Mouse (Mus musculus) embryonic fibroblast, embryonic 13.5 days (primary cell): ENCODE measurements around the gene Baz2a. TPM values are rescaled to one million over a fixed set of nuclear protein-coding genes. Genes with fewer than 3 reads are reported as not detected.
A peak's percentile ranks its signal among the peaks of the same experiment; 100 is the strongest.
"Not testable (repeated sequence)": the region's sequence is repeated elsewhere in the genome, so short reads cannot be mapped to it uniquely, and the experiment has no call there.

Experiments used
- H3K27ac ChIP-seq: 2 replicates; pipeline ENCODE4 v1.5.1; 2012; ENCODE audit warnings: low read length, control low read depth, inconsistent platforms; ENCODE audit not compliant: insufficient read depth
- H3K4me1 ChIP-seq: 2 replicates; pipeline ENCODE4 v1.6.1; 2011; ENCODE audit warnings: low read length; ENCODE audit not compliant: control insufficient read depth, insufficient read depth
- H3K4me3 ChIP-seq: 2 replicates; pipeline ENCODE4 v1.5.1; 2011; ENCODE audit warnings: mild to moderate bottlenecking, control low read depth, low read length; ENCODE audit not compliant: insufficient read depth
- CTCF ChIP-seq: IDR thresholded peaks from 2 replicates; pipeline ENCODE4 v1.5.1; 2011; ENCODE audit warnings: mild to moderate bottlenecking, control low read depth, low read length, moderate library complexity, borderline replicate concordance; ENCODE audit not compliant: insufficient read depth
- POLR2A ChIP-seq: IDR thresholded peaks from 2 replicates; pipeline ENCODE4 v1.6.1; 2011; ENCODE audit warnings: low read depth, mild to moderate bottlenecking, control low read depth, low read length, moderate library complexity
- polyA plus RNA-seq: library from polyadenylated mRNA; stranded (reverse); fragments of >200 nt; gene quantifications from 2 replicates; pipeline ENCODE4 v1.2.4, GENCODE M21; 2011; ENCODE audit warnings: low read depth; ENCODE audit not compliant: missing spikeins, insufficient read length

The Baz2a gene
- polyA plus RNA-seq, 1 experiment = 32.4 TPM

DNA sequence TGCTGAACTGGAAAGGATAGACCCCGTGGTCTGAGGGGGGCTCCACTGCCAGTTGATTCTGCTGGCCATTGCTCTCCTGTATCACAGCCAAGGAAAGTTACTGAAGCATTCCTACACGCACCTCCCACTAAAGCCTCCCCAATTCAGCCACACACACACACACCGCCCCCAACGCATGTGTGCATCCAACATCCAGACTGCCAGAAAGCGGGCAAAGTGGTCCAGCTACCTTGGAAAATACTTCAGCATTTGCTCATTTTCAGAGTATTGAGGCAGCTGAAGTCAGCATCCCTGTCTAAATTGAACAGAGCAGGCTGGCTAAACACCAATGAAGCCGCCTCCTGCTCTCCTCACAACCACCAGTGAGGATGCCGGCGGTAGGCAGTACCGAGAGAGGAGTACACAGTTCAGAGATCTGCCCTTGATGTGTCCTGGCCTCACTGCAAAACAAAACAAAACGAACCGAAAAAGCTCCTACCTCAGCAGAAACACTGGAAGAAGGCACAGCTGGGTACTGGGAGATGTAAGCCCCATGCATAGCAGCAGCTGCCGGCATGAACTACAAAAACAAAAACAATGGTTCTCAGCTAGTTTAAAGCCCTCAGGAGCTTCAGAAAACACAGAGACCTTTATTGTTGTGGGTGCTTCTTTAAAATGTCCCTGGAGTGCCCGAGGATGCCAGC, 42.4 kb downstream of the Baz2a start:
- H3K4me3 ChIP-seq = no peak overlapping the region
- TF ChIP-seq POLR2A (no peak), CTCF (no peak)
- H3K27ac ChIP-seq = no peak overlapping the region
- no peaks in the 10 kb centered on the region for H3K4me1 ChIP-seq

DNA sequence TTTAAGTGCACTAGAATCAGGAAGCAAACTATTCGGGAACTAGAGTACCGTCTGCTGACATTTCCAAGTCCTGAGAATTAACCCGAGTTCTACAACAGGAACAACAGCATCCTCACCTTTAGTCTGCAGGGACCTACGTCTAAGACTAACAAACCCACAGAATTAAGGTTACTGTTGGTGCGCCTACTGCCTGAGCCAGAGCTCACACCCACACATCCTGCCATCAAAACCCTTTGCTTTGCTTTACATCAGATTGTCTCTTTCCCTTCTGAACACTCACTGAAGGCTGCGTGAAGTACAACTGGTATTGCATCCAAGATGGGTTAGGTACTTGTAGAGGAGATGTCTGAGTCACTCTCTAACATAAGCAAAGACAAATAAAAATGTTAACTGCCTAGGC, 44.0 kb downstream of the Baz2a start:
- H3K4me1 ChIP-seq = no peaks in the 10 kb centered on the region
- TF ChIP-seq POLR2A (no peak), CTCF (no peak)
- no peak overlapping the region for H3K4me3 ChIP-seq
- H3K27ac ChIP-seq = no peak overlapping the region

DNA sequence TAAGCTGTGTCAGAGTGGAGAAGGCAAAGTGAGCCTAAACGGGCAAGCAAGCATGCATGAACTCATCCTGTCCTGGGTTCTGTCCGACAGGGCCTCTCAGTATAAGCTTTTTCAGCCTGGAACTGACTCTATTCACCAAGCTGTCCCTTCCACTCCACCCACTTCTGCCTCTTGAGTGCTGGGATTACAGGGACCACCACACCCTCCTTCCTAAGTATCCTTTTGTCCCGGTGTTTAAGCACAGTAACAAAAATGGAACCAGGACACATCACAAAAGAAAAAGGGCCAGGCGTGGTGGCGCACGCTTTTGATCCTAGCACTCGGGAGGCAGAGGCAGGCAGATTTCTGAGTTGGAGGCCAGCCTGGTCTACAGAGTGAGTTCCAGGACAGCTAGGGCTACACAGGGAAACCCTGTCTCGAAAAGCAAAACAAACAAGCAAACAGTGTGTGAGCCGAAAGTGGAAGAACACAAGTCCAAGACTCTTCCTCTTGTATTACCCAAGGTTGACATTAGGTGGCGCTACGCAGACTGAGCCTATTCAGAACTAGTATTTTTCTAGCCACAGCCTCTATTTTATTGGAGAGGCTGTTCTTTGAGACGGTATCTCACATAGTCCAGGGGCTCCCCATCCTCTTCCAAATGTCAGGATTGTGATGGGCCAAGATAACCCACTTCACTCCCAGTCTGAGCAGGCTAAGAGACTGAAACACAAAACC, 49.0 kb downstream of the Baz2a start:
- Histone ChIP-seq H3K4me3 (no peak overlapping the region), H3K27ac (no peak overlapping the region)
- no peak for TF ChIP-seq POLR2A
- no peak for TF ChIP-seq CTCF

DNA sequence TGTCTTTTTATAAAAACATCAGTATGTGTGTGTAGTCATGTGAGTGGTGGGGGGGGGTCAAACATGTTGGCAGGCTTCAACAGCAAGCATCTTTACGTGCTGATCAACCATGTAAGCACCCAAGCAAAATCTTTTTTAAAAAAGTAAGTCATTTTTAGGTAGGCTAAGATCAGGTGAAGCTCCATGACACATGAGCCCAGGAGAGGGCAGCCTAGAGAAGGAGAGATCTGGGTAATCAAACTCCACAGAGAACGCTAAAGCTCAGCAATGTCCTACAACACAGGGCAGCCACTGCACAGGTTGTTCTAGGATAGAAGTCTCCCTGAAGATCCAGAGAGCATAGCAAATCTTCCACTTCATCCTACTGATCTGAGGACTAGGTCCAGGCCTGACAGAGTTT, 50.8 kb downstream of the Baz2a start:
- TF ChIP-seq CTCF (no peak), POLR2A (no peak)
- Histone ChIP-seq H3K4me1 (peaks cover 3% of the 10 kb centered on the region), H3K27ac (no peak overlapping the region), H3K4me3 (no peak overlapping the region)

More for the DNA sequence above, 49.0 kb downstream of the Baz2a start:
- peaks cover 3% of the 10 kb centered on the region for H3K4me1 ChIP-seq

DNA sequence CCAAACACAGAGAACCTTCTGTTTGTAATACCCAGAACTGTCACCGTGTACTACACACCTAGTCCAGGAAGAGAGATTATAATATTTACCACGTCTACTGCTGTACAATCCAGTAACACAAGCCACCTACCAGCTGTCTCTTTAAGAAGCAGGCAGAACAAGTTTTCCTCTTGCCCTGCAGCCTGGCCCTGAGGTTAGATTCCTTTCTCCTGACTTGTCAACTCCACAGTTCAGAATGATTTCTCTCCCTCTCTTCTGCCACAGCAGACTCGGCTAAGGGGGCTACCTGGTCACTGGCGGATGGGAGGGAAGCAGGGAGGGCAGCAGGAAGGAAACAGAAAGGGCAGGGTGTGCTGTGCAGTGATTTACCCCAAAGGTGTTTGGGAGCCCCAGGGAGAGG, 52.3 kb downstream of the Baz2a start:
- H3K4me1 ChIP-seq = peaks cover 3% of the 10 kb centered on the region
- peak overlapping the region; percentile 59 for H3K27ac ChIP-seq
- H3K4me3 ChIP-seq = no peak overlapping the region
- no peak for TF ChIP-seq CTCF
- TF ChIP-seq POLR2A = no peak

DNA sequence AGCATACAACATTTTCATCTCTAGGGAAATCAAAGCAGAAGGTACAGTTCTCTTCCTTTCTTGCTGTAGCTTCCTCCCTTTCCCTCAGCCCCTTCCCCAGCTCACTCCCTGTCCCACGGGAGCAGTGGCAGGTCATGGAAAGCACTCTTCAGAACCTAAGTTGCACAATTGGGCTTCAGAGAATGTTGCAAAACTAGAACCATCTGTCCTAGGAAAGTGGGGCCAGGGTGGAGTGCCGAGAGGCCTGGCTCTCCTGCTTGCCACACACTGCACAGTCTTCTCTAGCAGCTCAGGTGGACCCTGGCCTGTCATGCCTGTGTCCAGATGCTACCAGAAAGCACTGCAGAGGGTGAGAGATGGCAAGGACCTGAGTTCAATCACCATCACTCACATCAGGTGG, 53.6 kb downstream of the Baz2a start:
- Histone ChIP-seq H3K4me3 (no peak overlapping the region), H3K4me1 (peaks cover 3% of the 10 kb centered on the region), H3K27ac (no peak overlapping the region)
- no peak for TF ChIP-seq CTCF
- TF ChIP-seq POLR2A = no peak

DNA sequence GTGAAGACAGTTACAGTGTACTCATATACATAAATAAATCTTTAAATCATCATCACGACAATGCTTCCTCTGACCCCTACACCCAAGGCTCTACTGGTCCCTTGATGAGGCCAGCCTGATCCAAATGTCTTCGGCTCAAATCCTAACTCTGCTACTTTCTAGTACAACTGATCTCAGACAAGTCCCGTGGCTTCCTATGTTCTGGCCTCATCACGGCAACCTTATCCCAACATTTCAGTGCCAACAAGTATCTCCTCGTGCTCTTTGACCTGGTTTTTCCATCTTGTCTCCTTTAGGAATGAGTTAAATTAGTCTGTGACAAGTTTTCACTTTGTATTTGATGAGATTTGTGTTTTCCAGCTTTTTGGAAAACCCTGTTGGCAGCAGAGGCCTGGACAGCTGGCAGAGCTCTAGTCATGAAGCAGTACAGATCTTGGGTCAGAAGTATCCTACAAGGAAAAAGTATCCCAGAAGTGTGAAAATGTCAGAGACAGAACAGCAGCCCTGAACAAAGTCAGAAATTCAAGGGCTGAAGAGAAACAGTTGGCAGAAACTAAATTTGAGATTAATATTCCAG, 57.5 kb downstream of the Baz2a start:
- Histone ChIP-seq H3K4me1 (peaks cover 8% of the 10 kb centered on the region; the same call in 1 of the 2 replicates), H3K27ac (peak overlapping the region; percentile 2), H3K4me3 (no peak overlapping the region)
- TF ChIP-seq POLR2A = no peak
- no peak for TF ChIP-seq CTCF

DNA sequence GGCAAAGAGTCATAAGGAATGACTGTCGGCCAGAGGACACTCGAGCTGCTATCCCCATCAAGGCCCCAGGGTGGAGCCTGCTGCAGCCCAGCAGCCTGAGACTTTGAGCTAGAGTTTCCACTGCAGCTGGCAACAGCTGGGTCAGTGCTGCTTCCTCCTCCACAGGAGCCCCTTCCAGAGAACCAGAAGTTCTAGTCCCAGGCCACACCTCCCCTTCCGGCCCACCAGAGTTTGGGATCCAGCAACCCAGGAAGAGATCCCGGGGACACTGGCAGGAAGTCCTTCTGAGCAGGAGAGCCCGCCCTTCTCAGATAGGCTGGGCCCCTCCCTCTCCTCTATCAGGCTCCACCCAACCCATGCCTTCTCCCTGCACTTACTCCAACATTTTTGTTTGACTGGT, 58.2 kb downstream of the Baz2a start:
- H3K4me3 ChIP-seq = no peak overlapping the region
- H3K4me1 ChIP-seq = peaks cover 10% of the 10 kb centered on the region; the same call in 1 of the 2 replicates
- TF ChIP-seq POLR2A (peak; percentile 13; the same call in 1 of the 2 replicates), CTCF (0 out of 2 replicates have a peak, but pooled peaks have one; percentile 3)
- peak overlapping the region; percentile 2; the same call in 1 of the 2 replicates for H3K27ac ChIP-seq

DNA sequence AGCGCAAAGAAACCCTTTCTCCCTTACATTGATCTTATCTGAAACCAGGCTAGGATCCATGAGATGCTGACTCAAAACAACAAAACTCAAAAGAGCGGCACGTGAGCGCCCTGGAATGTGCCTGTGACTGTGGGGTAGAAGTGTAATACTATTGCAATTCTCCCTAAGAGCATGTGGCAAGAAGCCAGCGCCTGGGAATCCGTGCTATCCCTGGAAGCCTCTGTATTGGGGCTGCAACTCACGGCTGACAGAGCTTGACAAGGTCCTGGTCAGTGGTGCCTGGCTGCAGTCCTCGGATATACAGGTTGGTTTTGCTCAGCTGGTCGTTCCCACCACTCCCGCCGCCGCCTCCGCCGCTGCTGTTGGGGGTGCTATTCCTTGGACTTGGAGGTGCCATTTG, 59.6 kb downstream of the Baz2a start:
- H3K4me3 ChIP-seq = no peak overlapping the region
- H3K4me1 ChIP-seq = peaks cover 12% of the 10 kb centered on the region; the same call in 1 of the 2 replicates
- TF ChIP-seq POLR2A (no peak), CTCF (no peak)
- peak overlapping the region; percentile 82 for H3K27ac ChIP-seq

DNA sequence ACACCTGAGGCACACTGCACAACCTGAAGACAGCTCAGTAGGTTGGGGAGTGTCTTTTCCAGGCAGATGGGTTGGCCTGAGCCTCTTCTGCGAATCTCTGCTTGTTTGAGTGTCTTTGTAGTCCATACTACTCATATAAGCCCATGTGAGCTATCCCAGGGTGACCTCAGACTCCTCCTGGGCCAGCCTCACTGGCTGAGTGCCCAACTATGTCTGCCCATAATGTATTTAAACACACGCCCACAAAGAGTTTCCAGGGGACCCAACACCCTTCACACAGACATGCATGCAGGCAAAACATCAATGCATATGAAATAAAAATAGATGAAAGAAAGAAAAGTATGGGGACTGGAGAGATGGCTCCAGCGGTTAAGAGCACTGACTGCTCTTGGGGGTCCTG, 62.6 kb downstream of the Baz2a start:
- no peak for TF ChIP-seq CTCF
- TF ChIP-seq POLR2A = no peak
- H3K4me3 ChIP-seq = no peak overlapping the region
- no peak overlapping the region for H3K27ac ChIP-seq
- H3K4me1 ChIP-seq = peaks cover 12% of the 10 kb centered on the region; the same call in 1 of the 2 replicates

DNA sequence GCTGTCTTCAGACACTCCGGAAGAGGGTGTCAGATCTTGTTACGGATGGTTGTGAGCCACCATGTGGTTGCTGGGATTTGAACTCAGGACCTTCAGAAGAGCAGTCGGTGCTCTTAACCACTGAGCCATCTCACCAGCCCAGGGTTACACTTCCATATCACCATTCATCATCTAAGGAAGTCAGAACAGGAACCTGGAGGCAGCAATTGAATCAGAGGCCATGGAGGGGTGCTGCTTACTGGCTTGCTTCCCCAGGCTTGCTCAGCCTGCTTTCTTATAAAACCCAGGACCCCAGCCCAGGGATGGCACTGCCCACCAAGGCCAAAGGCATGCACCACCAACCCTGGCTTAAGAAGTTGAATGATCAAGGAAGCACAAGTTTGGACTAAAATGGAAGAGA, 74.3 kb downstream of the Baz2a start:
- H3K4me3 ChIP-seq, H3K27ac ChIP-seq, H3K4me1 ChIP-seq: not testable (repeated sequence)
